Mouse (Mus musculus): ENCODE data around the gene Serpinh1.

- TF ChIP-seq EP300 (IDR thresholded peaks at IDR 0.05) (no peak), CTCF (IDR thresholded peaks at IDR 0.05) (no peak)
Measured at GRCm38 (mm10) chr7:99304029-99304428, 49.0 kb downstream of the Serpinh1 start.
